Mouse (Mus musculus): ENCODE measurements at regions not wholly inside any gene's neighbourhood (a gene's known extent, or its start where the extent isn't known, plus 50 kb on each side); places are given as distances from the start of the nearest gene placed in this dataset.

GRCm38 (mm10) chr13:116795041-116795440 lies 230.3 kb downstream of the Parp8 start:
- no peaks in the 10 kb centered on the region for H3K9me3 ChIP-seq (ENCODE audit: control insufficient read depth, low read length)
- no peak overlapping the region for H3K4me2 ChIP-seq (ENCODE audit: low read depth, low read length)
- H3K27ac ChIP-seq (ENCODE audit: low read length): no peak overlapping the region
- WGBS: 25% methylated on average over 2 of the region's 2 CpGs
- no peaks in the 10 kb centered on the region for H3K36me3 ChIP-seq (ENCODE audit: control insufficient read depth, insufficient read depth, low read length)
- no peak overlapping the region for H3K4me3 ChIP-seq (ENCODE audit: low read length)
- ATAC-seq: no peak
- no peak overlapping the region for H3K9ac ChIP-seq (ENCODE audit: low read depth, low read length)
- H3K27me3 ChIP-seq (replicated peaks; ENCODE audit: control insufficient read depth, insufficient read depth, low read length): no peaks in the 10 kb centered on the region
- H3K4me1 ChIP-seq (ENCODE audit: control insufficient read depth, insufficient read depth, low read length): no peaks in the 10 kb centered on the region

DNA sequence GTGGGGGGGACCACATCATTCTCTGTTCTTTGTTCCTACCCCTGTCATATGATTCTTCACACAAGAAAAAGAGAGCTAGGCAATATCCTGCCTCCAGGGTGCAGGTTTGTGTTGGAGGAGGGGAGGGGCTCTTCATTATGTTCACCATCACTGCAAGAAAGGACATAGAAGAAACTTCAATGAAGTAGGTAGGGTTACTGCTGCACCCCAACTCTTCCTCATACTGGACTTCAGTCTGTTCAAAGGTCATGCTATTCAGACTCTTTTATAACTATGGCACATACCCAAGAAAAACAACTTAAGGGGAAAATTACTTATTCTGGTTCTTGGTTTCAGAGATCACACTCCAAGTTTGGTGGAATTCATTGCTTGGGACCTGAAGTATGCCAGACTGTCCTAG lies 243.7 kb downstream of the Parp8 start:
- ATAC-seq: peak; percentile 60; the same call in 1 of the 2 replicates
- no peak overlapping the region for H3K27ac ChIP-seq (ENCODE audit: low read length)

GRCm38 (mm10) chr13:116765491-116765890 lies 259.8 kb downstream of the Parp8 start:
- no peak for ATAC-seq
- Histone ChIP-seq H3K9ac (ENCODE audit: low read depth, low read length) (no peak overlapping the region), H3K27ac (ENCODE audit: low read length) (no peak overlapping the region), H3K27me3 (replicated peaks; ENCODE audit: control insufficient read depth, insufficient read depth, low read length) (no peaks in the 10 kb centered on the region), H3K4me3 (ENCODE audit: low read length) (no peak overlapping the region), H3K9me3 (ENCODE audit: control insufficient read depth, low read length) (no peaks in the 10 kb centered on the region), H3K36me3 (ENCODE audit: control insufficient read depth, insufficient read depth, low read length) (no peaks in the 10 kb centered on the region), H3K4me1 (ENCODE audit: control insufficient read depth, insufficient read depth, low read length) (no peaks in the 10 kb centered on the region), H3K4me2 (ENCODE audit: low read depth, low read length) (no peak overlapping the region)
- WGBS: 55% methylated on average over 3 of the region's 3 CpGs

More for the DNA sequence above, 243.7 kb downstream of the Parp8 start:
- H3K4me2 ChIP-seq (ENCODE audit: low read depth, low read length): no peak overlapping the region
- H3K4me1 ChIP-seq (ENCODE audit: control insufficient read depth, insufficient read depth, low read length): no peaks in the 10 kb centered on the region
- H3K9me3 ChIP-seq (ENCODE audit: control insufficient read depth, low read length): no peaks in the 10 kb centered on the region
- no peak overlapping the region for H3K4me3 ChIP-seq (ENCODE audit: low read length)
- no peak overlapping the region for H3K9ac ChIP-seq (ENCODE audit: low read depth, low read length)
- H3K36me3 ChIP-seq (ENCODE audit: control insufficient read depth, insufficient read depth, low read length): no peaks in the 10 kb centered on the region
- H3K27me3 ChIP-seq (replicated peaks; ENCODE audit: control insufficient read depth, insufficient read depth, low read length): no peaks in the 10 kb centered on the region

DNA sequence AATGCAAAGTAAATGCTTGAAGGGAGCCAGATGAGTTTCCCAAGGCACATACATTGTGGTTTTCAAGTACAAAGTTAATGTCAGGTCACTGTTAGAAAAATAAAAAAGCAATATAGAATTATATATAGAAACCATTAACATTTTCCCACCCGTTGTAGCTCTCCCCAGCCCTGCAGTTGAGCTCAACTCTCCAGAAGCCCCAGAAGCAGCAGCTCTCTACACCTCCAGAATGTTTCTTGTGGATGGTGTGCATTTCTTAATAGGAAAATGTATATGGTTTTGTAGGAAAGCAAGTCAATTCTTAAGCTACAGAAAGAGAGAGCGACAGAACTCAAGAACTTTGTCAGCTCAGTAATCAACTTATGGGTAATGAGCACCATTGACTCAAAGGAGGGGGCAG lies 265.4 kb downstream of the Parp8 start:
- H3K36me3 ChIP-seq (ENCODE audit: control insufficient read depth, insufficient read depth, low read length): no peaks in the 10 kb centered on the region
- H3K4me3 ChIP-seq (ENCODE audit: low read length): no peak overlapping the region
- ATAC-seq: no peak
- no peaks in the 10 kb centered on the region for H3K4me1 ChIP-seq (ENCODE audit: control insufficient read depth, insufficient read depth, low read length)
- H3K4me2 ChIP-seq (ENCODE audit: low read depth, low read length): no peak overlapping the region
- H3K27me3 ChIP-seq (replicated peaks; ENCODE audit: control insufficient read depth, insufficient read depth, low read length): no peaks in the 10 kb centered on the region
- H3K9ac ChIP-seq (ENCODE audit: low read depth, low read length): no peak overlapping the region
- H3K27ac ChIP-seq (ENCODE audit: low read length): no peak overlapping the region
- H3K9me3 ChIP-seq (ENCODE audit: control insufficient read depth, low read length): no peaks in the 10 kb centered on the region
- 86% methylated on average over 2 of the region's 2 CpGs for WGBS

DNA sequence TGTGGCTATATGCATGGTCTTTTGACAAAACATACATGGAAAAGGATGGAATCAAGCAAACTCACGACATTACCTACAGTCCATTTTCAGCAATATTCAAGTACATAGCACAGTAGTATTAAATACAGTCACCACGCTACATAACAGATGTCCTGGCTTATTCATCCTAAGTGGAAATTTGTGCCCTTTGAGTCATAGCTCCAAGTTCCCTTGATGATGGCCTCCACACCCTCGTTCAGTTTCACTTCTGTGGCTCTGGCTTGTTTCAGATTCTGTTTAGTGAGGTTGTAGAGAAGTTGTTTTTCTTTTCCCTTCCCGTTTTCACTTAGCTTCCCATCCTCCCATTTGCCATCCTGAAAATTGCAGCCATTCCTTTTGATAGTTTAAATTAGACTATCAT lies 284.5 kb downstream of the Parp8 start:
- Histone ChIP-seq H3K27me3 (replicated peaks; ENCODE audit: control insufficient read depth, insufficient read depth, low read length) (no peaks in the 10 kb centered on the region), H3K9me3 (ENCODE audit: control insufficient read depth, low read length) (no peaks in the 10 kb centered on the region), H3K36me3 (ENCODE audit: control insufficient read depth, insufficient read depth, low read length) (no peaks in the 10 kb centered on the region), H3K27ac (ENCODE audit: low read length) (no peak overlapping the region), H3K4me1 (ENCODE audit: control insufficient read depth, insufficient read depth, low read length) (no peaks in the 10 kb centered on the region), H3K4me2 (ENCODE audit: low read depth, low read length) (no peak overlapping the region), H3K4me3 (ENCODE audit: low read length) (no peak overlapping the region), H3K9ac (ENCODE audit: low read depth, low read length) (no peak overlapping the region)
- no peak for ATAC-seq
- WGBS: 64% methylated on average over 4 of the region's 4 CpGs

DNA sequence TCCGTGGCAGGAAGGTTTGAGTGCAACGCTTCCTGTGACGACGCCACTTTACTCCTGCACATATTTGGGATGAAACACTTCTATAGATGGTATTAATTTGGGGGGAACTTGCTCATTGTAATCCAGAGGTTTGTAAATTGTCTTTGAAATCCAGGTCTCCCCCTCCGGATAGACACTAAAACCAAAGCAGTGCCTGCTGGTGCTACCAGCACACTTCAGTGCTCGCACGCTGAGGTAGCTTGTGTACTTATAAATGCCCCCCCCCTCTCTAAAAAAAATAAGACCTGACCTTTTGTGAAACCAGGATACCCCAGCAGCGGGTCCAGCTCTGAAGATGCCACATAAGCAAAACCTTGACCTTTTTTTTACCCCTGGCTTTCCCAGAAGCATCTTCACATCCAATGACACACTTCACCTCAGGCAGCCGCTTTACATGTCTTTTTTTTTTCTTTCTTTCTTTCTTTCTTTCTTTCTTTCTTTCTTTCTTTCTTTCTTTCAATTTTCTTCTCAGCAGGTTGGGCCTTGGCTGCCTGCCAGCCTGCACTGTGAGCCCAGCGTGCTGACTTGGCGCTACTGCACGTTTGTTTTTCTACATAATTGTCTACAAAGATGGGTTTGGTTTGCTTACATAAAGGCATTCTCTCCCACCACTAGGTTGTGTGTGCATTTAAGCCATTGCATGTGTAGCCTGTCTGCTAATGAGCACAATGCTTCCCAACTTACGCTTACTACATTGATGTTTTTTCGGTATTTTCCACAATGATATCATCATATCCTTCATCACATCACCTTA lies 301.8 kb downstream of the Parp8 start:
- no peaks in the 10 kb centered on the region for H3K27me3 ChIP-seq (replicated peaks; ENCODE audit: control insufficient read depth, insufficient read depth, low read length)
- ATAC-seq: no peak
- H3K9me3 ChIP-seq (ENCODE audit: control insufficient read depth, low read length): no peaks in the 10 kb centered on the region
- no peak overlapping the region for H3K4me2 ChIP-seq (ENCODE audit: low read depth, low read length)
- 71% methylated on average over 14 of the region's 14 CpGs for WGBS
- no peak overlapping the region for H3K27ac ChIP-seq (ENCODE audit: low read length)
- H3K9ac ChIP-seq (ENCODE audit: low read depth, low read length): no peak overlapping the region
- H3K4me3 ChIP-seq (ENCODE audit: low read length): no peak overlapping the region
- H3K4me1 ChIP-seq (ENCODE audit: control insufficient read depth, insufficient read depth, low read length): no peaks in the 10 kb centered on the region
- H3K36me3 ChIP-seq (ENCODE audit: control insufficient read depth, insufficient read depth, low read length): no peaks in the 10 kb centered on the region

GRCm38 (mm10) chr13:116714809-116715208 lies 310.5 kb downstream of the Parp8 start:
- no peak overlapping the region for H3K9ac ChIP-seq (ENCODE audit: low read depth, low read length)
- peaks cover 19% of the 10 kb centered on the region for H3K27me3 ChIP-seq (replicated peaks; ENCODE audit: control insufficient read depth, insufficient read depth, low read length)
- H3K27ac ChIP-seq (ENCODE audit: low read length): no peak overlapping the region
- no peaks in the 10 kb centered on the region for H3K9me3 ChIP-seq (ENCODE audit: control insufficient read depth, low read length)
- H3K4me3 ChIP-seq (ENCODE audit: low read length): no peak overlapping the region
- WGBS: 16% methylated on average over 5 of the region's 5 CpGs
- H3K36me3 ChIP-seq (ENCODE audit: control insufficient read depth, insufficient read depth, low read length): no peaks in the 10 kb centered on the region
- H3K4me1 ChIP-seq (ENCODE audit: control insufficient read depth, insufficient read depth, low read length): no peaks in the 10 kb centered on the region
- ATAC-seq: no peak
- H3K4me2 ChIP-seq (ENCODE audit: low read depth, low read length): no peak overlapping the region

DNA sequence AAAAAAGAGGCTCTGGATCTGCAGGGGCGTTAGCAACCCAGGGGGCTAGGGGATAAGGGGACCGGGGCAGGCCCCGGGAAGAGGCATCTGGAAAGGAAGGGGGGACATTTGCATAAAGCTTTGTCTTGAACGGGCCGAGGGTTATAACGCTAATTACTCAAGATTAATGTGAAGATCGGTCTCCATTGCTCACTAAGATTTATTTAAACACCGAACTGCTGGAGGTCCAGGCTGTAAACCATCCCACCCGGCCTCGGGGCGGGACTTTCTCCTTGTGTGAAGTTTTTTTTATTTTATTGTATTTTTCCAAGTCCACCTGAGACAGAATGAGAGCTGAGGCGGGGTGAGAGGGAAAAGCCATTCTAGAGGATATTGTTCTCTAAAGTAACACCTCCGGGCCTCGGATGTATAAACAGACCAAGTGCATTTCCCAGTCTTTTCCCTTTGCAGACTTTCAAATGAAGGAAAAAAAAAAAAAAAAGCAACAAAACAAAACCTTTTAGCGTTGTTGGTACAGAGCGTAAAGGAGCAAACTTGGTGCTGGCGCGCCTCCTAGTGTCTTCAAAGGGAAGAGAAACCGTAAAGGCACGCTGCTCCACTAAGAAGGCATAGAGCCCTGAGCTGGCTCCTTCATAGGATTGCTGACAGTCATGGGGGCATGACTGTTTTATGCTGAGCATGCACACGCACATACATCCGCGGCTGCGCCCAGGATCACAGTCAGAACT lies 313.3 kb downstream of the Parp8 start:
- Histone ChIP-seq H3K4me1 (ENCODE audit: control insufficient read depth, insufficient read depth, low read length) (no peaks in the 10 kb centered on the region), H3K27me3 (replicated peaks; ENCODE audit: control insufficient read depth, insufficient read depth, low read length) (peaks cover 42% of the 10 kb centered on the region), H3K9ac (ENCODE audit: low read depth, low read length) (no peak overlapping the region), H3K4me3 (ENCODE audit: low read length) (peak overlapping the region; percentile 32), H3K9me3 (ENCODE audit: control insufficient read depth, low read length) (no peaks in the 10 kb centered on the region), H3K4me2 (ENCODE audit: low read depth, low read length) (peak overlapping the region; percentile 55), H3K36me3 (ENCODE audit: control insufficient read depth, insufficient read depth, low read length) (no peaks in the 10 kb centered on the region), H3K27ac (ENCODE audit: low read length) (no peak overlapping the region)
- ATAC-seq: peak; percentile 83
- WGBS: under 1% methylated on average over 24 of the region's 24 CpGs

- Histone ChIP-seq H3K27ac (ENCODE audit: low read length) (no peak overlapping the region), H3K9me3 (ENCODE audit: control insufficient read depth, low read length) (no peaks in the 10 kb centered on the region), H3K4me1 (ENCODE audit: control insufficient read depth, insufficient read depth, low read length) (no peaks in the 10 kb centered on the region), H3K36me3 (ENCODE audit: control insufficient read depth, insufficient read depth, low read length) (no peaks in the 10 kb centered on the region), H3K4me3 (ENCODE audit: low read length) (peak overlapping the region; percentile 32), H3K4me2 (ENCODE audit: low read depth, low read length) (peak overlapping the region; percentile 55), H3K27me3 (replicated peaks; ENCODE audit: control insufficient read depth, insufficient read depth, low read length) (peaks cover 44% of the 10 kb centered on the region), H3K9ac (ENCODE audit: low read depth, low read length) (no peak overlapping the region)
- WGBS: 4% methylated on average over 22 of the region's 22 CpGs
- peak; percentile 61; the same call in 1 of the 2 replicates for ATAC-seq
Observed at GRCm38 (mm10) chr13:116711148-116711865, 314.0 kb downstream of the Parp8 start.
